Mouse (Mus musculus): Measurements from ENCODE around the gene Papss2. TPM values are rescaled to one million over a fixed set of nuclear protein-coding genes. Genes with fewer than 3 reads are reported as not detected.
"Not testable (repeated sequence)": the region's sequence is repeated elsewhere in the genome, so short reads cannot be mapped to it uniquely, and the experiment has no call there.

Gene Papss2
- total RNA-seq, 2 experiments from 2014 or later = 3.7 to 4.4 TPM

GRCm38 (mm10) chr19:32638276-32638903 lies 42.8 kb downstream of the Papss2 start:
- no peak for DNase-seq (ENCODE audit: low spot score)

- no peak for DNase-seq (ENCODE audit: low spot score)
Measured at GRCm38 (mm10) chr19:32641535-32641934, 45.9 kb downstream of the Papss2 start.

- no peak for DNase-seq (ENCODE audit: low spot score)
Measured at GRCm38 (mm10) chr19:32641995-32642394, 46.4 kb downstream of the Papss2 start.

GRCm38 (mm10) chr19:32643642-32644041 lies 48.1 kb downstream of the Papss2 start:
- DNase-seq (ENCODE audit: low spot score) = no peak

- DNase-seq (ENCODE audit: low spot score) = no peak
Measured at GRCm38 (mm10) chr19:32645939-32646338, 50.3 kb downstream of the Papss2 start.

- no peak for DNase-seq (ENCODE audit: low spot score)
Measured at GRCm38 (mm10) chr19:32646382-32646781, 50.8 kb downstream of the Papss2 start.

GRCm38 (mm10) chr19:32648019-32648571 lies 52.5 kb downstream of the Papss2 start:
- DNase-seq (ENCODE audit: low spot score) = no peak

GRCm38 (mm10) chr19:32651046-32651445 lies 55.5 kb downstream of the Papss2 start:
- peak; percentile 20 for DNase-seq (ENCODE audit: low spot score)

GRCm38 (mm10) chr19:32653122-32653521 lies 57.5 kb downstream of the Papss2 start:
- DNase-seq (ENCODE audit: low spot score) = no peak

GRCm38 (mm10) chr19:32653630-32654362 lies 58.2 kb downstream of the Papss2 start:
- DNase-seq (ENCODE audit: low spot score) = no peak

GRCm38 (mm10) chr19:32659346-32659745 lies 63.8 kb downstream of the Papss2 start:
- no peak for DNase-seq (ENCODE audit: low spot score)

GRCm38 (mm10) chr19:32662936-32663335 lies 67.3 kb downstream of the Papss2 start:
- DNase-seq (ENCODE audit: low spot score) = no peak

GRCm38 (mm10) chr19:32665243-32665642 lies 69.7 kb downstream of the Papss2 start:
- DNase-seq (ENCODE audit: low spot score) = no peak

- not testable (repeated sequence) for DNase-seq (ENCODE audit: low spot score)
Measured at GRCm38 (mm10) chr19:32667830-32668229, 72.2 kb downstream of the Papss2 start.

GRCm38 (mm10) chr19:32675766-32676165 lies 80.2 kb downstream of the Papss2 start:
- DNase-seq (ENCODE audit: low spot score) = no peak

- DNase-seq (ENCODE audit: low spot score) = no peak
Measured at GRCm38 (mm10) chr19:32680894-32681293, 85.3 kb downstream of the Papss2 start.

- DNase-seq (ENCODE audit: low spot score) = no peak
Measured at GRCm38 (mm10) chr19:32683081-32683480, 87.5 kb downstream of the Papss2 start.

- no peak for DNase-seq (ENCODE audit: low spot score)
Measured at GRCm38 (mm10) chr19:32687721-32688120, 92.1 kb downstream of the Papss2 start.

- DNase-seq (ENCODE audit: low spot score) = not testable (repeated sequence)
Measured at GRCm38 (mm10) chr19:32688227-32688626, 92.6 kb downstream of the Papss2 start.

- peak; percentile 24 for DNase-seq (ENCODE audit: low spot score)
Measured at GRCm38 (mm10) chr19:32689724-32690123, 94.1 kb downstream of the Papss2 start.

- no peak for DNase-seq (ENCODE audit: low spot score)
Measured at GRCm38 (mm10) chr19:32696674-32697073, 101.1 kb downstream of the Papss2 start.

GRCm38 (mm10) chr19:32702191-32702590 lies 106.6 kb downstream of the Papss2 start:
- DNase-seq (ENCODE audit: low spot score) = no peak

GRCm38 (mm10) chr19:32708996-32709395 lies 113.4 kb downstream of the Papss2 start:
- no peak for DNase-seq (ENCODE audit: low spot score)
